Mouse (Mus musculus): Measurements from ENCODE around the gene Trim58.

DNA sequence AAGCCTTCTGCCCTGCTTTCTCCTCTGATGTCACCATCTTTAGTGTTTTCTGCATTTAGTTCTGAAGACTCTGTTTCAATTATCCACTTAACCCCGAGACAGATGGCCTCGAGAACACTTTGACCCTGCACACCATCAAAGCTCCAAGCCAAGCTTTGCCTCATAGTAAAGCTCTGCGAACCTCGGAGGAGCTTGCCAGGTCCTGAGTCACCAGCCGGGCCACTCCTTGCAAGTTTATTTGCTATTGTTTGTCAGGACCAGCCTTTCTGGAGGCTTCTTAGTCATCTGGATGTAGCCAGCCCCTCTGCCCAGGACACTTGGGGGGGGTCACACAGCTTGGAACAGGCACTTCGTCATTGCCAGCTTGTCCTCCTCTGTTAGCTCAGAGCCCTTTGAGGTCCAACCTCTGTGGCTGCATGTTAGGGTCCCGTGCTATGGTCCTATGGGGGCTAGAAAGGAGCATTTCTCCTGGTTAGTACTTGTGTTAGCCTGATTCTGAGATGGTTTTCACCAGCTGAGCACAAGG lies 2.0 kb upstream of the Trim58 start:
- no peak for TF ChIP-seq POLR2A (IDR thresholded peaks at IDR 0.05; ENCODE audit: control insufficient read depth, extremely low read depth, insufficient read depth, low read length, poor library complexity)
- TF ChIP-seq CTCF (IDR thresholded peaks at IDR 0.05; ENCODE audit: borderline replicate concordance, control insufficient read depth, extremely low read depth, insufficient read depth, low read length, poor library complexity), result no peak
